Mouse (Mus musculus) cortical plate, adult 2 months (tissue): ENCODE results near the gene Mfsd4b3. TPM values are rescaled to one million over a fixed set of nuclear protein-coding genes. Genes with fewer than 3 reads are reported as not detected.
"Not testable (repeated sequence)": the region's sequence is repeated elsewhere in the genome, so short reads cannot be mapped to it uniquely, and the experiment has no call there.

Source experiments
- H3K27ac ChIP-seq: fragments of 200-500 bp; 2 replicates; pipeline ENCODE4 v1.5.1; 2012; ENCODE audit warnings: low read length, control low read depth, inconsistent platforms; ENCODE audit not compliant: insufficient read depth
- H3K4me1 ChIP-seq: fragments of 200-500 bp; 2 replicates; pipeline ENCODE4 v1.6.1; 2011; ENCODE audit warnings: low read length; ENCODE audit not compliant: control insufficient read depth, insufficient read depth
- H3K4me3 ChIP-seq: fragments of 200-500 bp; 2 replicates; pipeline ENCODE4 v1.5.1; 2011; ENCODE audit warnings: mild to moderate bottlenecking, low read length, control low read depth; ENCODE audit not compliant: insufficient read depth
- CTCF ChIP-seq: fragments of 200-500 bp; IDR thresholded peaks from 2 replicates; pipeline ENCODE4 v1.5.1; 2011; ENCODE audit warnings: mild to moderate bottlenecking, control low read depth, low read length; ENCODE audit not compliant: insufficient read depth; ENCODE audit errors: extremely low read depth
- POLR2A ChIP-seq: fragments of 200-500 bp; IDR thresholded peaks from 2 replicates; pipeline ENCODE4 v1.6.1; 2011; ENCODE audit warnings: mild to moderate bottlenecking, low read length, control low read depth; ENCODE audit not compliant: insufficient read depth; ENCODE audit errors: extremely low read depth
- polyA plus RNA-seq: library from polyadenylated mRNA; depleted of rRNA; stranded (reverse); fragments of >200 nt; gene quantifications from 2 replicates; pipeline ENCODE4 v1.2.3, GENCODE M21; 2012; rRNA removed

The Mfsd4b3 gene
- polyA plus RNA-seq, result not detected in 2 replicates

DNA sequence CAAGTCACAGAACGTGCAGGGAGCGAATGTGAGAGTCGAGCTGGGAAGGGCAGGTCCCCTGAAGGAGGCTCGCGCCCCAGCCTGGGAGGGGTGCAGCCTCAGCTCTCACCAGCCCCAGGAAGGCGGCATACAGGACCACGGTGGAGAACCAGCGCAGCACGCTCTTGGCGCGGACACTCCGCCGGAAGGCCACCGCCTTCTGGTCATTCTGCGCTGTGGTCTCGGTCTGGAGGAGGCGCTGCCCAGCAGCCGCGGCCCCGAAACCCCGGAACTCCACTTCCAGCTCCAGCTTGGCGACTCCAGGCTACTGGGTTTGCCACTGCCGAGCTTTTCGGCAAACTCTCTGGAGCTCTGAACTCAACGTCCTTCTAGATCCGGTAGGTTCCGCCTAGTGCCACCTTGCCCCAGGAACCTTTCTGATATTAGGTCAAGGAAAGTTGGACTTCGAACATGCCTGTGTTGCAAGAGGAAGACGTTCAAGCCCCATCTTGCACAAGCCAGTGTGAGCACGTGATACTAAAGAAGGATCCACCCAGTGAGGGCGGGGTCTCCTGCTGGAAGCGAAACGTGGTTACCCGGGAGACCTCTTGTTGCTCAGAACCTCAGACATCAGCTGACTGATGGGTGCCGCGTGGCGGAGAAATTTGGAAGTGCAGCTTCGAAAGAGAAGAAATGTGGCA is at the start of gene Mfsd4b3:
Mfsd4b3 (minus strand) TSS at position 393 of the 680 bp plus-strand sequence.
- Histone ChIP-seq H3K27ac (no peak within 1 kb of the TSS), H3K4me3 (peak within 1 kb of the TSS; percentile 46), H3K4me1 (no peaks in the 10 kb centered on the region)
- TF ChIP-seq POLR2A (no peak), CTCF (peak; percentile 68)

DNA sequence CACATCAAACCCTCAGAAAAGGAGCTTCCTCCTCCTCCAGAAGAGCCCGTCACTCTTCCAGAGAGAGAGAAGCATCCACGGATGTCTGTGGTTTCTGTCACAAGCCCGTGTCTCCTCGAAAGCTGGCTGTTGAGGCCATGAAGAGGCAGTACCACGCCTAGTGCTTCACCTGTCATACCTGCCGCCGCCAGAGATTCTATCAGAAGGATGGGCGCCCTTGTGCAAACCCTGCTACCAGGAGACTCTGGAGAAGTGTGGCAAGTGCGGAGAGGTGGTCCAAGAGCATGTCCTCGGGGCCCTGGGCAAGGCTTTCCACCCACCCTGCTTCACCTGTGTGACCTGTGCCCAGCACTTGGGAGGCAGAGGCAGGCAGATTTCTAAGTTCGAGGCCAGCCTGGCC is 49.6 kb upstream of the Mfsd4b3 start:
- Histone ChIP-seq H3K4me1 (no peaks in the 10 kb centered on the region), H3K27ac (no peak overlapping the region), H3K4me3 (no peak overlapping the region)
- TF ChIP-seq CTCF, result no peak
- no peak for TF ChIP-seq POLR2A

DNA sequence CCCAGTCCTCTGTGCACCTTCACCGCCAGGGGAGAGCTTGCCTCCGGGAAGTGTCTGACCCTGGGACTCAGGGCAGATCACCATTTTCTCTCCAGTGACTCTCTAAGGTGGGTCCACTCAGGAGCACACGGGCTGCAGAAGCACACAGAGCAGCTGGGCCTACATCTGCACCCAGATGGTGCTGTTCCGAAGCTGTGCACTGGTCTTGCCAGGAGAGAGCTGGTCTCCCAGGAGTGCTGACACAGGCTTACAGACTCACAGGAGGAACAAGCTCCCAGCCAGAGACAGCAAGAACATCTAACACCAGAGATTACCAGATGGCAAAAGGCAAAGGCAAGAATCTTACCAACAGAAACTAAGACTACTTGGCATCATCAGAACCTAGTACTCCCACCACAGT is 48.9 kb upstream of the Mfsd4b3 start:
- not testable (repeated sequence) for H3K4me1 ChIP-seq, H3K27ac ChIP-seq, H3K4me3 ChIP-seq

DNA sequence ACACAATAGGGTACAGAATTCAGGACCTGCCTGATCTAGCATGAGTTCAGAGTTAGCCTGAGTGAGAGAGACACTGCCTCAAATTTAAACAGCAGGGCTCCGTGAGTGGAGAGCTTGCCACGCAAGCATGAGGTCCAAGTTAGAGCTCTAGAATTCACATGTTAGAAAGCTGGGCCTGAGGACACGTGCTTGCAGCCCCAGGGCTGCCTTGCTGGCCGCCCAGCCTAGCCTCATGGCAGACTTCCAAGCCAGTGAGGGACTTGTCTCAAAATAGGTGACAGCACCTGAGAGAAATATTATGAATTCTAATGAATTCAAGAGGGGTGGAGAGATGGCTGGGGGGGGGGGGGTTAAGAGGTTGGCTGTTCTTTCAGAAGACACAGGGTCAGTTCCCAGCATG is 48.0 kb upstream of the Mfsd4b3 start:
- H3K4me3 ChIP-seq, result no peak overlapping the region
- no peaks in the 10 kb centered on the region for H3K4me1 ChIP-seq
- no peak overlapping the region for H3K27ac ChIP-seq
- TF ChIP-seq CTCF (no peak), POLR2A (no peak)

DNA sequence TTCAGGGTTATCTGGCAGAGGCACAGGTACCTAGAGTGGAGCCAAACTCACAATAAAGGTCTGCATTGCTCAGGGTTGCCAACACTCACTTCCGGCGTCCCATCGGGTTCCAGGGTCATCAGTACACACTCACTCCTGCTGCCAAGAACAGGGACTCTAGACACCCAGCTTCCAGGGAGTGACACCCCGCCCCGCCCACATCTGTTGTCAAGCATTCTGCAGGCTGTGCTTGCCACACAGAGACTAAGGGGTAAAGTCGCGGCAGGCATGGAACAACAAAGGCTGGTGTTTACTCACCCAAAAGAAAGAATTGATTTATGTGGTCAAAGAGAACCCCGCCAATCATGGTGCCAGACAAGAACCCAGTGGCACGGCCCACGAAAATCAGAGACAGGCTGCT is 47.0 kb upstream of the Mfsd4b3 start:
- H3K27ac ChIP-seq, result no peak overlapping the region
- no peaks in the 10 kb centered on the region for H3K4me1 ChIP-seq
- no peak overlapping the region for H3K4me3 ChIP-seq
- TF ChIP-seq POLR2A (no peak), CTCF (no peak)

DNA sequence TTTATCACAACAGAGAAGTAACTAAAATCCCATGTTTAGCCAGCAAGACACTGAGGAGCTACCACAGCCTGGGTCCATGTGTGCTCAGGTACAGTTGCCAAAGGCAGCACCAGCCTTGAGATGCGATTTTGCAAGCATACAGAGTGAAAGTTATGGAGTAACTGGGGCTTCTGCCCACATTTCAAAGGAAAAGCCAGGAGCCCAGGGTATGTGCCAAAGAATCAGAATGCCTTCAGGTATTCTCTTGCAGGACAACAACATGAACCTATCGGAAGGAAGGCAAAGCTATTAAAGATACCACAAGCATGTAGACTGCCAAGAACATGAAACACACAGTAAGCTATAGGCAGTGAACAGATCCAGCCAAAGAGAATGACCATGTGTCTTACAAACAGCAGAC is 40.8 kb upstream of the Mfsd4b3 start:
- H3K4me1 ChIP-seq, result no peaks in the 10 kb centered on the region
- TF ChIP-seq CTCF, result no peak
- TF ChIP-seq POLR2A, result no peak
- H3K27ac ChIP-seq, result no peak overlapping the region
- no peak overlapping the region for H3K4me3 ChIP-seq

DNA sequence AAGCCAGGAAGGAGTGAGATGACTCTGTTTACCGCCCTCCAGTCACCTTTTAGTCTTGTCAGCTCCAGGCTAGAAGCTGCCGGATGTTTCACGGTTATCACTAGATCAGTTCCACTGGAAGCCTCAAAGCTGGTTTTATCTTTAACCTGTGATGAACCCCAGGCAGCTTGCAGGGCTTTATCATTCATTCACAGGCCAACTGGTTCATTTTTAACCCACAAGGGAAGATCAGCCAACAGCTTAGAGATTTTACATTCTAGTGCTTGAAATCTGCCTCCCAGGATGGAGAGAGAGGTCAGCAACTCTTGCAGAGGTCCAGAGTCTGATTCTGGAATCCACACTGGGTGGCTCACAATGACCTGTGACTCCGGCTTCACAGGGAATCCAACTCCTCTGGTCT is 31.2 kb upstream of the Mfsd4b3 start:
- TF ChIP-seq CTCF (no peak), POLR2A (no peak)
- H3K27ac ChIP-seq, result no peak overlapping the region
- no peak overlapping the region for H3K4me3 ChIP-seq
- no peaks in the 10 kb centered on the region for H3K4me1 ChIP-seq

DNA sequence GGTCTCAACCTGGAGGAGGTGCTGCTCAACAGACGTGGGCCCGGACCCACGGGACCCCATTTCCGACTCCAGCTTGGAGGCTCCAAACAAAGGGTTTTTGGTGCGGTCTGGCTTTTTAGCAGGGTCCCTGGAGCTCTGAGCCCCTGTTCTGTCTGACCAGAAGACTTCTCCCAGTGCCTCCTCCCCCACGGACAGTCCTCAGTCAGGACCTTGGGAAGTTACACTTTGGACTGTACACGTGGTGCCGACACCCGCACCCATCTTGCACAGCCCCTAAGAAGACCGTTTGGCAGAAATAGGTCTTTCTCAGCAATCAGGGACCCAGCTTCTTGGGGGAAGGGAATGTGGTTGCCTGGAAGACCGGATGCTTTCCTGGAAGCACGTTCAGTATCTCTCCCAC is 26.5 kb upstream of the Mfsd4b3 start, which contains the start of gene Mfsd4b5:
Mfsd4b5 (minus strand) TSS at position 181 of the 400 bp plus-strand sequence.
- Histone ChIP-seq H3K27ac (no peak within 1 kb of the TSS), H3K4me3 (no peak within 1 kb of the TSS)
- TF ChIP-seq POLR2A (no peak), CTCF (no peak)

DNA sequence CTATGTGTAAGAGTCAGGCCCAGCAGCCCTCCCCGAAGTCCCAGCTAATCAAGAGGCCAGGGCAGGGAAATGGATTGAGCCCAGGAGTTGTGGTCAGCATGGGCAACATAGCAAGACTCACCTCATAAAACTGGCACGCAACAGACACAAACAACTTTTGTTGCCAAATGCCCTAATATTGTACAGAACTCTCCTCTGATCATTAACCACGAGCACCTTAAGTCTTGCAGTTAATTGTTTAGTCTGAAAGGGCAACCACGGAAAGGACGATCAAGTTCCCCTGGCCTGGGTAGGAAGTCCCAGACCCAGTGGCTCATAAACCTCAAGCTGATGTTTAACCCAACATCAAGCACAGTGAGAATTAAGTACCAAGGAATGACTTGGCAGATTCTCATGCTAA is 22.7 kb upstream of the Mfsd4b3 start:
- TF ChIP-seq POLR2A (no peak), CTCF (no peak)
- Histone ChIP-seq H3K4me3 (no peak overlapping the region), H3K4me1 (no peaks in the 10 kb centered on the region), H3K27ac (no peak overlapping the region)

More for the DNA sequence above, 26.5 kb upstream of the Mfsd4b3 start, which contains the start of gene Mfsd4b5:
- H3K4me1 ChIP-seq, result no peaks in the 10 kb centered on the region

DNA sequence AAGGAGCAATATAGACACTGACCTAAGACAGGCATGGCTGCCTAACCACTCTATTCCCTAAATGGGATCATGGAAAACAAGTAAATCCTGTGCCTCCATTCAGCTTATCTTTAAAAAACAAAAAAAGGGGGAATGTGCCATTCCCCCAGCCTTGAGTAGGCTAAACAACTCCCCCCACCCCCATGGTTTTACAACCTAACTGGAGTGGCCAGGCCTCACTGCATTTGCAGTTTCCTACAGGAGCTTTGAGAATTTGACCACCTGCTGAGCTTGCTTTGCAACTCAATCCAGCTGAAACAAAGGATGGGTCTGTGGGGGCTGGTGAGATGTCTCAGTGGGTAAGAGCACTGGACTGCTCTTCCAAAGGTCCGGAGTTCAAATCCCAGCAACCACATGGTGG is 18.3 kb upstream of the Mfsd4b3 start:
- Histone ChIP-seq H3K27ac (no peak overlapping the region), H3K4me1 (no peaks in the 10 kb centered on the region), H3K4me3 (no peak overlapping the region)
- TF ChIP-seq CTCF (no peak), POLR2A (no peak)
